Mouse (Mus musculus): ENCODE data around the gene Nop53. TPM values are rescaled to one million over a fixed set of nuclear protein-coding genes. Genes with fewer than 3 reads are reported as not detected.

Gene Nop53
- 147 and 203 TPM in 2 replicates for polyA plus RNA-seq (2012; rRNA removed)

DNA sequence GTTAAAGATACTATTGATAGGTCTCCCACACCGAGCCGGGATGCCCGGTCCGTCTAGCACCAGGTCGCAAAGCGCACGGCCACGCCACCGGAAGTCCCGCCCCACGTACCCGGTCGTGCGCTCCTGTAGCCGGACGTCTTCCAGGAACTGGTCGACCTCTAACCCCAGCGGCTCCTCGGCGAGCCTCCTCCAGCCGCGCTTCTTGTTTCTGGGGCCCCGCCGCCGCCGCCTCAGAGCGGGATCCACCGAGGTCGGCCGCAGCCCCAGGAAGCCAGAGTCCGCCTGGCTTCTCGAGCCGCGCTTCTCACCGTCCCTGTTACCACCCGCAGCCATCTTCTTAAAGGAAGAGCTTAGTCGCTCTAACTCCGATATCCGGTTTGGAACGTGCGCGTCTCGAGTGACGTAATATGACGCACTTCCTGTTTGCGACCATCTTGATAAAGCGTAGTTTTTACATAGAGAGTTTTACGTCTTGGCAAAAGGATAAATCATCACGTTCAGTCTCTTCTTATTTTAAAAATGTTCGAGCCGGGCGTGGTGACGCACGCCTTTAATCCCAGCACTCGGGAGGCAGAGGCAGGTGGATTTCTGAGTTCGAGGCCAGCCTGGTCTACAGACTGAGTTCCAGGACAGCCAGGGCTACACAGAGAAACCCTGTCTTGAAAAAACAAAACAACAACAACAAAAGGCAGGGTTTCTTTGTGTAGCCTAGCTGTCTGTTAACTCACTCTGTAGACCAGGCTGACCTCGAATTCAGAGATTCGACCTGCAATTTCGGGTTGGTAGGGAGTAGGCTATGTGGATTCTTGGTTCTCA lies at the start of gene Nop53:
TSS of gene Nop53 (minus strand) at position 354 of the 816 bp plus-strand sequence.
- Histone ChIP-seq H3K4me3 (ENCODE audit: extremely low read depth, insufficient read depth, insufficient read length) (peak within 1 kb of the TSS; percentile 87), H3K27me3 (ENCODE audit: control insufficient read depth, insufficient read depth, low read length) (no peaks in the 10 kb centered on the region), H3K27ac (ENCODE audit: insufficient read depth, low read length) (peak within 1 kb of the TSS; percentile 97), H3K4me1 (ENCODE audit: control insufficient read depth, insufficient read depth, insufficient read length) (peaks cover 6% of the 10 kb centered on the region; the same call in 1 of the 2 replicates), H3K36me3 (ENCODE audit: control insufficient read depth, insufficient read depth, low read length) (peaks cover 25% of the 10 kb centered on the region)
- WGBS: 2% methylated on average over 59 of the region's 59 CpGs
- TF ChIP-seq POLR2A (IDR thresholded peaks at IDR 0.05; ENCODE audit: low read depth, low read length): peak; percentile 36; the same call in 1 of the 2 replicates
- no peak for TF ChIP-seq CTCF (IDR thresholded peaks at IDR 0.05; ENCODE audit: extremely low read depth, insufficient read depth, insufficient read length, insufficient replicate concordance)
- DNase-seq (ENCODE audit: low read depth in 1 of 2, low spot score in 2 of 2): peak; percentile 84 to 98

DNA sequence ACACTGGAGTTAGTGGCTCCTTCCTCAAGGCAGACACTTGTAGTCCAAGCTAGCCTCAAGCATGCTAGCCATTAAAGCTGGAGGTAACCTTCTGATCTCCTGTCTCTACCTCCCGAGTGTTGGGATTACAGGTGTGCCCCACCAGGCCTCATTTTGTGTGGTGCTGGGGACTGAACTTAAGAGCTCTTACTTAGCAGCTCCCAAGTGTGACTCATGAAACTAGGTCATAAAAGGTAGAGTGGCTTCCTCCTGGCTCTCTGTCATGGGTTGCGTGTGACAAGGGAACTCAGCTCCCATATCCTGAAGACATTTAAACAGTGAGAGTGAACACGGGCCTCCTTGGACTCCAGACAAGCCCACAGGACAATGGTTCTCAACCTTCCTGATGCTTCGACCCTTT lies 47.9 kb upstream of the Nop53 start:
- Histone ChIP-seq H3K27me3 (ENCODE audit: control insufficient read depth, insufficient read depth, low read length) (no peaks in the 10 kb centered on the region), H3K4me3 (ENCODE audit: extremely low read depth, insufficient read depth, insufficient read length) (no peak overlapping the region), H3K36me3 (ENCODE audit: control insufficient read depth, insufficient read depth, low read length) (peaks cover 25% of the 10 kb centered on the region), H3K27ac (ENCODE audit: insufficient read depth, low read length) (no peak overlapping the region), H3K4me1 (ENCODE audit: control insufficient read depth, insufficient read depth, insufficient read length) (no peaks in the 10 kb centered on the region)
- TF ChIP-seq POLR2A (IDR thresholded peaks at IDR 0.05; ENCODE audit: low read depth, low read length) (no peak), CTCF (IDR thresholded peaks at IDR 0.05; ENCODE audit: extremely low read depth, insufficient read depth, insufficient read length, insufficient replicate concordance) (no peak)
- 93% methylated on average over 4 of the region's 4 CpGs for WGBS
- no peak for DNase-seq (ENCODE audit: low read depth in 1 of 2, low spot score in 2 of 2)

DNA sequence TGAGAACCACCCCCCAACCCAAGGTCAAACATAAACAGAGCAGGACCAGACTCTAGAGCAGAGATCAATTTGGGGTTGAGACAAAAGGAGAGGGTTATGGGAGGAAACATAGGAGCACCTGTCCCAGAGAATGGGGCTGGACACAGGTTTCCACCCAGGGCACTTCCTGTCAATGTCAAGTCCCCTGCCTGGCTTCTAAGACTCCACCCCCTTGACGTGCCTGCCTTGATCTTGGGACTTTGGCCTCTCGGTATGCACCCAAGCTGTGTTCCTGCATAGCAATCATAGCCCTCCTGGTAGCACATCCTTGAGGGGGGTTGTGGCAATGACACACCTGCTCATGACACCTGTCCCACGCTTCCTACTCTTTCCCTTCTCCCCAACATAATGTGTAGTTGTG lies 47.3 kb upstream of the Nop53 start:
- Histone ChIP-seq H3K4me1 (ENCODE audit: control insufficient read depth, insufficient read depth, insufficient read length) (no peaks in the 10 kb centered on the region), H3K27ac (ENCODE audit: insufficient read depth, low read length) (no peak overlapping the region), H3K27me3 (ENCODE audit: control insufficient read depth, insufficient read depth, low read length) (no peaks in the 10 kb centered on the region), H3K36me3 (ENCODE audit: control insufficient read depth, insufficient read depth, low read length) (peaks cover 31% of the 10 kb centered on the region), H3K4me3 (ENCODE audit: extremely low read depth, insufficient read depth, insufficient read length) (no peak overlapping the region)
- WGBS: 74% methylated on average over 3 of the region's 3 CpGs
- TF ChIP-seq CTCF (IDR thresholded peaks at IDR 0.05; ENCODE audit: extremely low read depth, insufficient read depth, insufficient read length, insufficient replicate concordance): no peak
- TF ChIP-seq POLR2A (IDR thresholded peaks at IDR 0.05; ENCODE audit: low read depth, low read length): no peak
- no peak for DNase-seq (ENCODE audit: low read depth in 1 of 2, low spot score in 2 of 2)

DNA sequence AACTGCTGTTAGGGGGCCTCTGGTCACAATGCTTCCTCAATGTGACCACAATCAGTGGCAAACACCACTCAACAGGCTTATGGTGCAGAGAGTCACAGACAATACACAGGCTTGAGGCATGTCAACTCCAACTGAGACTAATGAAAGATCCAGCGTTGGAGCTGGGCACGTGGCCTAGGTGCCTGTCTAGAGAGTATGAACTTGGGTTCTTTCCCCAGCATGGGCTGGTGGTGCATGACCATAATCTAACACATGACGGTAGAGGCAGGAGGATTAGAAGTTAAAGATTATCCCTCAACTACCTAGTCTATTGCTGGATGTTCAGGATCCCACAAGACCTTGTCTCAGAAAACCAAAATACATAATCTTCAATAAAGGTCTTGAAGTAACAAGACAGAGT lies 45.9 kb upstream of the Nop53 start:
- Histone ChIP-seq H3K4me1 (ENCODE audit: control insufficient read depth, insufficient read depth, insufficient read length) (no peaks in the 10 kb centered on the region), H3K27me3 (ENCODE audit: control insufficient read depth, insufficient read depth, low read length) (no peaks in the 10 kb centered on the region), H3K4me3 (ENCODE audit: extremely low read depth, insufficient read depth, insufficient read length) (no peak overlapping the region), H3K36me3 (ENCODE audit: control insufficient read depth, insufficient read depth, low read length) (peaks cover 34% of the 10 kb centered on the region), H3K27ac (ENCODE audit: insufficient read depth, low read length) (no peak overlapping the region)
- 83% methylated on average over 3 of the region's 3 CpGs for WGBS
- TF ChIP-seq POLR2A (IDR thresholded peaks at IDR 0.05; ENCODE audit: low read depth, low read length) (no peak), CTCF (IDR thresholded peaks at IDR 0.05; ENCODE audit: extremely low read depth, insufficient read depth, insufficient read length, insufficient replicate concordance) (no peak)
- no peak for DNase-seq (ENCODE audit: low read depth in 1 of 2, low spot score in 2 of 2)

DNA sequence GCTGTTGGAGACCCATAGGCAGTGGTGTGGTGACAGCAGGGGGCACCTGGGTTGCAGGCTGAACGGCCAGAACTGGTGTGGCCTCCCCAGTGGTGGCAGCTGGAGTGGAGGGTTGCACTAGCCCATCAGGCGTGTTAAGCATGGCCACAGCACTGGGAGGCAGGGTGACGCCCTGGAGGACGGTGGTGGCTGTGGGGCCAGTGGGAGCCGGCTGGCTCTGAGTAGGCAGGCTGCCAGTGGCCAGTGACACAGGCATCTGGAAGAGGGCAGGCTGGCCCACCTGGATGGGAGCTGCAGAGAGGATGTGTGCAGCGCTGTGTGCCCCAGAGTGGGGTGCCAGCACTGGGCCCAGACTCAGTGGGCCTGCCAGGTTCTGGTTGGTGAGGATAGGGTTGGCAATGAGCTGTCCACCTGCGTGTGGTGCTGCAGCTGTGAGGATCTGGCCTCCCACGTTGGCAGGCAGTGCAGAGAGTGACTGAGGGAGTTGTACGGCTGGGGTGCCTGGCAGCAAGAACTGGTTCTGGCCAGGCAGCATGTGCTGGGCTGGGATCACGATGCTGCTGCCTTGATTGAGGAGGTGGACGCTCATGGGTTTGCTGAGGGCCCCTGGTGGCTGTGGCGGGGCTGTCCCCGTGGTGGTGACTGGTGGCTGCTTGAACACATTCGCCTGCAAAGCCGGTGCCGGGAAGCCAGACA lies 41.9 kb upstream of the Nop53 start:
- 95% methylated on average over 16 of the region's 16 CpGs for WGBS
- H3K27ac ChIP-seq (ENCODE audit: insufficient read depth, low read length): no peak overlapping the region
- no peak overlapping the region for H3K4me3 ChIP-seq (ENCODE audit: extremely low read depth, insufficient read depth, insufficient read length)
- TF ChIP-seq CTCF (IDR thresholded peaks at IDR 0.05; ENCODE audit: extremely low read depth, insufficient read depth, insufficient read length, insufficient replicate concordance): no peak
- TF ChIP-seq POLR2A (IDR thresholded peaks at IDR 0.05; ENCODE audit: low read depth, low read length): no peak
- H3K36me3 ChIP-seq (ENCODE audit: control insufficient read depth, insufficient read depth, low read length): peaks cover 28% of the 10 kb centered on the region
- no peaks in the 10 kb centered on the region for H3K27me3 ChIP-seq (ENCODE audit: control insufficient read depth, insufficient read depth, low read length)
- DNase-seq (ENCODE audit: low read depth in 1 of 2, low spot score in 2 of 2): no peak
- H3K4me1 ChIP-seq (ENCODE audit: control insufficient read depth, insufficient read depth, insufficient read length): no peaks in the 10 kb centered on the region

DNA sequence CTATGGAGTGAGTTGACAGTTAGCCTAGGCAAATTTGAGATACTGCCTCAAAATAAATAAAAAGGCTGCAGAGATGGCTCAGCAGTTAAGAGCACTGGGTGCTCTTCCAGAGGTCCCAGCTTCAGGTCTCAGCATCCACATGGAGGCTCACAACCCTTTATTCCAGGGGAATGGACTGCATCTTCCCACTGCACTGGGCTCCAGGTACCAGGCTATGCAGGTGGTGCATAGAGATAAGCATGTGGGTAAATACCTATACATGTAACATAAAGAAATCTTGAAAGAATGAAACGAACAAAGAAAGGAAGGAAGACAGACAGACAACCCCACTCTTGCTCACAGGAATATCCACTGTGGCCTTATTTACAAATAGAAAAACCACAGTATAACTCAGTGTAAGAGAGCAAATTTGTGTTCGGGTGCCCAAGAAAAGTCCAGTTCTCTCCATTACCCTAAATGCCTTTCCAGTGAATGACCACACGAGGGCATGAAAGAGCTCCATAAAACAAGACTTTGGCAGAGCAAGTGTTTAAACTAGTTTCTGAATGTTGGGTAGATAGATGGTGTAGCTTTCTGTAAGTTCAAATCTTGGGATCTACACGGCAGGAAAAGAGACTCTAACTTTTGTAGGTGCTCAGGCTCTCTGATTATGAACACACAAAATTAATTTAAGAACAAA lies 37.0 kb upstream of the Nop53 start:
- no peaks in the 10 kb centered on the region for H3K27me3 ChIP-seq (ENCODE audit: control insufficient read depth, insufficient read depth, low read length)
- no peaks in the 10 kb centered on the region for H3K4me1 ChIP-seq (ENCODE audit: control insufficient read depth, insufficient read depth, insufficient read length)

More for the DNA sequence above, 37.0 kb upstream of the Nop53 start:
- Histone ChIP-seq H3K4me3 (ENCODE audit: extremely low read depth, insufficient read depth, insufficient read length) (no peak overlapping the region), H3K27ac (ENCODE audit: insufficient read depth, low read length) (no peak overlapping the region), H3K36me3 (ENCODE audit: control insufficient read depth, insufficient read depth, low read length) (peaks cover 31% of the 10 kb centered on the region)
- DNase-seq (ENCODE audit: low read depth in 1 of 2, low spot score in 2 of 2): peak in 1 of 2 experiments; percentile 47
- WGBS: 20% methylated on average over 4 of the region's 4 CpGs
- TF ChIP-seq POLR2A (IDR thresholded peaks at IDR 0.05; ENCODE audit: low read depth, low read length) (no peak), CTCF (IDR thresholded peaks at IDR 0.05; ENCODE audit: extremely low read depth, insufficient read depth, insufficient read length, insufficient replicate concordance) (peak; percentile 7; the same call in 1 of the 2 replicates)
